Mouse (Mus musculus) lung, embryonic 15.5 days (tissue): ENCODE measurements around the gene Fibcd1. TPM values are rescaled to one million over a fixed set of nuclear protein-coding genes. Genes with fewer than 3 reads are reported as not detected.

Experiments
- polyA plus RNA-seq: library from polyadenylated mRNA; unstranded; fragments of >200 nt; fragmentation: Nextera tagmentation; extraction: Ambion mirVana; gene quantifications from 2 replicates; pipeline ENCODE4 v1.2.1, GENCODE M21; 2015

Gene Fibcd1
- polyA plus RNA-seq, 1 experiment from 2014 or later = not detected

Other genes starting within 250 kb of the Fibcd1 start
- 0.06 and 0.14 TPM in 2 replicates for gene Prdm12, start 206.0 kb downstream of the Fibcd1 start, polyA plus RNA-seq
- 67.7 and 69.1 TPM in 2 replicates for gene Exosc2, start 175.3 kb downstream of the Fibcd1 start, polyA plus RNA-seq
- 37.2 and 38.1 TPM in 2 replicates for gene Abl1, start 157.6 kb downstream of the Fibcd1 start, polyA plus RNA-seq
- gene Qrfp, start 35.4 kb downstream of the Fibcd1 start, polyA plus RNA-seq = 0.05 and 0.14 TPM in 2 replicates
- gene Lamc3, start 41.3 kb upstream of the Fibcd1 start, polyA plus RNA-seq = 1.2 and 1.6 TPM in 2 replicates
- 32.4 and 36.1 TPM in 2 replicates for gene Aif1l, start 104.1 kb upstream of the Fibcd1 start, polyA plus RNA-seq
- gene Nup214, start 128.4 kb upstream of the Fibcd1 start, polyA plus RNA-seq = 82.9 and 86.7 TPM in 2 replicates
- gene Fam78a, start 238.9 kb upstream of the Fibcd1 start, polyA plus RNA-seq = 4.6 and 5.8 TPM in 2 replicates
- gene Plpp7, start 249.5 kb upstream of the Fibcd1 start, polyA plus RNA-seq = 3.9 and 4.2 TPM in 2 replicates